Mouse (Mus musculus): Measurements from ENCODE around the gene Cfap157. TPM values are rescaled to one million over a fixed set of nuclear protein-coding genes. Genes with fewer than 3 reads are reported as not detected.

Gene Cfap157
- polyA plus RNA-seq, 1 experiment from 2014 or later, result 0.90 TPM

GRCm38 (mm10) chr2:32816497-32816896 lies 32.3 kb upstream of the Cfap157 start:
- WGBS, result 90% methylated on average over 2 of the region's 2 CpGs

GRCm38 (mm10) chr2:32811959-32812358 lies 27.7 kb upstream of the Cfap157 start:
- Histone ChIP-seq H3K4me1 (peaks cover 10% of the 10 kb centered on the region), H3K9me3 (replicated peaks) (no peaks in the 10 kb centered on the region), H3K27ac (replicated peaks) (peak overlapping the region; percentile 52; the same call in 1 of the 2 replicates), H3K27me3 (ENCODE audit: low read depth, poor library complexity, severe bottlenecking) (no peaks in the 10 kb centered on the region), H3K4me3 (no peak overlapping the region), H3K36me3 (peaks cover 68% of the 10 kb centered on the region)
- WGBS, result 88% methylated on average over 8 of the region's 8 CpGs
- no peak for DNase-seq (ENCODE audit: low spot score)

More at GRCm38 (mm10) chr2:32816497-32816896, 32.3 kb upstream of the Cfap157 start:
- H3K27me3 ChIP-seq (ENCODE audit: low read depth, poor library complexity, severe bottlenecking), result no peaks in the 10 kb centered on the region
- no peak overlapping the region for H3K4me3 ChIP-seq
- H3K4me1 ChIP-seq, result peaks cover 5% of the 10 kb centered on the region; the same call in 1 of the 2 replicates
- no peak for DNase-seq (ENCODE audit: low spot score)
- H3K27ac ChIP-seq (replicated peaks), result no peak overlapping the region
- H3K36me3 ChIP-seq, result peaks cover 46% of the 10 kb centered on the region
- no peaks in the 10 kb centered on the region for H3K9me3 ChIP-seq (replicated peaks)

- Histone ChIP-seq H3K9me3 (replicated peaks) (no peaks in the 10 kb centered on the region), H3K36me3 (peaks cover 79% of the 10 kb centered on the region)
Observed at GRCm38 (mm10) chr2:32808816-32809566, 24.8 kb upstream of the Cfap157 start.

GRCm38 (mm10) chr2:32798251-32798962 lies 14.2 kb upstream of the Cfap157 start:
- 86% methylated on average over 10 of the region's 10 CpGs for WGBS
- peaks cover 90% of the 10 kb centered on the region for H3K36me3 ChIP-seq
- no peaks in the 10 kb centered on the region for H3K27me3 ChIP-seq (ENCODE audit: low read depth, poor library complexity, severe bottlenecking)
- no peak overlapping the region; the same call in 1 of the 2 replicates for H3K27ac ChIP-seq (replicated peaks)
- H3K4me3 ChIP-seq, result no peak overlapping the region
- peaks cover 3% of the 10 kb centered on the region; the same call in 1 of the 2 replicates for H3K4me1 ChIP-seq
- DNase-seq (ENCODE audit: low spot score), result no peak
- H3K9me3 ChIP-seq (replicated peaks), result no peaks in the 10 kb centered on the region

More at GRCm38 (mm10) chr2:32808816-32809566, 24.8 kb upstream of the Cfap157 start:
- peaks cover 10% of the 10 kb centered on the region for H3K4me1 ChIP-seq
- no peak for DNase-seq (ENCODE audit: low spot score)
- H3K27me3 ChIP-seq (ENCODE audit: low read depth, poor library complexity, severe bottlenecking), result no peaks in the 10 kb centered on the region
- H3K4me3 ChIP-seq, result no peak overlapping the region
- no peak overlapping the region for H3K27ac ChIP-seq (replicated peaks)
- 93% methylated on average over 14 of the region's 14 CpGs for WGBS

GRCm38 (mm10) chr2:32795748-32796418 lies 11.7 kb upstream of the Cfap157 start:
- 88% methylated on average over 13 of the region's 13 CpGs for WGBS
- no peak for DNase-seq (ENCODE audit: low spot score)
- Histone ChIP-seq H3K9me3 (replicated peaks) (no peaks in the 10 kb centered on the region), H3K27me3 (ENCODE audit: low read depth, poor library complexity, severe bottlenecking) (no peaks in the 10 kb centered on the region), H3K36me3 (peaks cover 77% of the 10 kb centered on the region), H3K4me1 (peaks cover 3% of the 10 kb centered on the region; the same call in 1 of the 2 replicates), H3K27ac (replicated peaks) (no peak overlapping the region), H3K4me3 (no peak overlapping the region)

GRCm38 (mm10) chr2:32791297-32791696 lies 7.1 kb upstream of the Cfap157 start:
- 91% methylated on average over 6 of the region's 6 CpGs for WGBS
- Histone ChIP-seq H3K27ac (replicated peaks) (no peak overlapping the region), H3K36me3 (peaks cover 46% of the 10 kb centered on the region), H3K9me3 (replicated peaks) (no peaks in the 10 kb centered on the region), H3K4me1 (no peaks in the 10 kb centered on the region), H3K4me3 (no peak overlapping the region), H3K27me3 (ENCODE audit: low read depth, poor library complexity, severe bottlenecking) (no peaks in the 10 kb centered on the region)
- DNase-seq (ENCODE audit: low spot score), result no peak

GRCm38 (mm10) chr2:32788581-32788980 lies 4.4 kb upstream of the Cfap157 start:
- H3K4me3 ChIP-seq, result no peak overlapping the region
- no peaks in the 10 kb centered on the region for H3K4me1 ChIP-seq
- WGBS, result 76% methylated on average over 2 of the region's 2 CpGs
- H3K36me3 ChIP-seq, result peaks cover 20% of the 10 kb centered on the region
- DNase-seq (ENCODE audit: low spot score), result no peak
- no peaks in the 10 kb centered on the region for H3K27me3 ChIP-seq (ENCODE audit: low read depth, poor library complexity, severe bottlenecking)
- H3K27ac ChIP-seq (replicated peaks), result no peak overlapping the region
- no peaks in the 10 kb centered on the region for H3K9me3 ChIP-seq (replicated peaks)

- no peaks in the 10 kb centered on the region for H3K4me1 ChIP-seq
- no peaks in the 10 kb centered on the region for H3K9me3 ChIP-seq (replicated peaks)
- WGBS, result 68% methylated on average over 6 of the region's 6 CpGs
- H3K27ac ChIP-seq (replicated peaks), result no peak overlapping the region
- H3K4me3 ChIP-seq, result no peak overlapping the region
- DNase-seq (ENCODE audit: low spot score), result no peak
- no peaks in the 10 kb centered on the region for H3K27me3 ChIP-seq (ENCODE audit: low read depth, poor library complexity, severe bottlenecking)
- H3K36me3 ChIP-seq, result peaks cover 12% of the 10 kb centered on the region
Observed at GRCm38 (mm10) chr2:32787176-32787575, 2.9 kb upstream of the Cfap157 start.

- no peak for DNase-seq (ENCODE audit: low spot score)
- WGBS, result 80% methylated on average over 6 of the region's 6 CpGs
- Histone ChIP-seq H3K4me1 (peaks cover 4% of the 10 kb centered on the region; the same call in 1 of the 2 replicates), H3K36me3 (no peaks in the 10 kb centered on the region), H3K27me3 (ENCODE audit: low read depth, poor library complexity, severe bottlenecking) (peaks cover 9% of the 10 kb centered on the region), H3K4me3 (no peak overlapping the region), H3K27ac (replicated peaks) (no peak overlapping the region), H3K9me3 (replicated peaks) (no peaks in the 10 kb centered on the region)
Observed at GRCm38 (mm10) chr2:32781710-32782109, 2.5 kb downstream of the Cfap157 start.

GRCm38 (mm10) chr2:32779714-32780113 lies 4.5 kb downstream of the Cfap157 start:
- H3K9me3 ChIP-seq (replicated peaks), result no peaks in the 10 kb centered on the region
- H3K27ac ChIP-seq (replicated peaks), result no peak overlapping the region
- peaks cover 20% of the 10 kb centered on the region for H3K4me1 ChIP-seq
- no peak for DNase-seq (ENCODE audit: low spot score)
- no peaks in the 10 kb centered on the region for H3K36me3 ChIP-seq
- H3K4me3 ChIP-seq, result no peak overlapping the region
- peaks cover 16% of the 10 kb centered on the region for H3K27me3 ChIP-seq (ENCODE audit: low read depth, poor library complexity, severe bottlenecking)
- 86% methylated on average over 6 of the region's 6 CpGs for whole genome bisulfite sequencing

GRCm38 (mm10) chr2:32779131-32779530 lies 5.1 kb downstream of the Cfap157 start:
- Histone ChIP-seq H3K27me3 (ENCODE audit: low read depth, poor library complexity, severe bottlenecking) (peaks cover 16% of the 10 kb centered on the region), H3K27ac (replicated peaks) (no peak overlapping the region), H3K4me3 (no peak overlapping the region), H3K9me3 (replicated peaks) (no peaks in the 10 kb centered on the region), H3K36me3 (no peaks in the 10 kb centered on the region), H3K4me1 (peaks cover 22% of the 10 kb centered on the region)
- peak; percentile 60 for DNase-seq (ENCODE audit: low spot score)
- 17% methylated on average over 8 of the region's 8 CpGs for WGBS

- H3K36me3 ChIP-seq, result no peaks in the 10 kb centered on the region
- peaks cover 22% of the 10 kb centered on the region for H3K4me1 ChIP-seq
- H3K9me3 ChIP-seq (replicated peaks), result no peaks in the 10 kb centered on the region
- no peak for DNase-seq (ENCODE audit: low spot score)
- no peak overlapping the region for H3K4me3 ChIP-seq
- H3K27ac ChIP-seq (replicated peaks), result no peak overlapping the region
- 96% methylated on average over 6 of the region's 6 CpGs for WGBS
- peaks cover 23% of the 10 kb centered on the region for H3K27me3 ChIP-seq (ENCODE audit: low read depth, poor library complexity, severe bottlenecking)
Observed at GRCm38 (mm10) chr2:32778081-32778480, 6.1 kb downstream of the Cfap157 start.
